Mouse (Mus musculus): ENCODE measurements around the gene Ash1l. TPM values are rescaled to one million over a fixed set of nuclear protein-coding genes. Genes with fewer than 3 reads are reported as not detected.

Gene Ash1l
- total RNA-seq, 2 experiments from 2014 or later = 70.7 to 71.7 TPM

GRCm38 (mm10) chr3:89089882-89090591 is 139.6 kb downstream of the Ash1l start:
- ATAC-seq (replicated peaks; ENCODE audit: low FRiP score, poor library complexity, severe bottlenecking) = peak; percentile 93

GRCm38 (mm10) chr3:89090694-89091655 is 140.6 kb downstream of the Ash1l start:
- peak; percentile 56 for ATAC-seq (replicated peaks; ENCODE audit: low FRiP score, poor library complexity, severe bottlenecking)

GRCm38 (mm10) chr3:89091811-89092508 is 141.5 kb downstream of the Ash1l start:
- no peak for ATAC-seq (replicated peaks; ENCODE audit: low FRiP score, poor library complexity, severe bottlenecking)

- ATAC-seq (replicated peaks; ENCODE audit: low FRiP score, poor library complexity, severe bottlenecking) = no peak
Measured at GRCm38 (mm10) chr3:89092509-89093090, 142.2 kb downstream of the Ash1l start.

- no peak for ATAC-seq (replicated peaks; ENCODE audit: low FRiP score, poor library complexity, severe bottlenecking)
Measured at GRCm38 (mm10) chr3:89093175-89093574, 142.8 kb downstream of the Ash1l start, which contains the start of gene Rusc1. TSS of gene Rusc1 (minus strand) at chr3:89093311.

GRCm38 (mm10) chr3:89094021-89094420 is 143.6 kb downstream of the Ash1l start:
- no peak for ATAC-seq (replicated peaks; ENCODE audit: low FRiP score, poor library complexity, severe bottlenecking)

GRCm38 (mm10) chr3:89100811-89101210 is 150.4 kb downstream of the Ash1l start, which contains the start of gene Gm43738:
TSS of gene Gm43738 (minus strand) at chr3:89101099.
- ATAC-seq (replicated peaks; ENCODE audit: low FRiP score, poor library complexity, severe bottlenecking) = no peak

GRCm38 (mm10) chr3:89101459-89101811 is 151.0 kb downstream of the Ash1l start:
- ATAC-seq (replicated peaks; ENCODE audit: low FRiP score, poor library complexity, severe bottlenecking) = peak; percentile 58

GRCm38 (mm10) chr3:89101812-89102494 is 151.5 kb downstream of the Ash1l start, which contains the start of gene Fdps:
TSS of gene Fdps (minus strand) at chr3:89101959.
- peak; percentile 98 for ATAC-seq (replicated peaks; ENCODE audit: low FRiP score, poor library complexity, severe bottlenecking)

- ATAC-seq (replicated peaks; ENCODE audit: low FRiP score, poor library complexity, severe bottlenecking) = no peak
Measured at GRCm38 (mm10) chr3:89102495-89103290, 152.3 kb downstream of the Ash1l start.

GRCm38 (mm10) chr3:89103291-89103595 is 152.8 kb downstream of the Ash1l start:
- no peak for ATAC-seq (replicated peaks; ENCODE audit: low FRiP score, poor library complexity, severe bottlenecking)

GRCm38 (mm10) chr3:89106881-89107280 is 156.5 kb downstream of the Ash1l start:
- ATAC-seq (replicated peaks; ENCODE audit: low FRiP score, poor library complexity, severe bottlenecking) = no peak

GRCm38 (mm10) chr3:89107545-89107944 is 157.1 kb downstream of the Ash1l start:
- ATAC-seq (replicated peaks; ENCODE audit: low FRiP score, poor library complexity, severe bottlenecking) = no peak

- no peak for ATAC-seq (replicated peaks; ENCODE audit: low FRiP score, poor library complexity, severe bottlenecking)
Measured at GRCm38 (mm10) chr3:89108146-89108545, 157.7 kb downstream of the Ash1l start.

GRCm38 (mm10) chr3:89113058-89113457 is 162.6 kb downstream of the Ash1l start:
- ATAC-seq (replicated peaks; ENCODE audit: low FRiP score, poor library complexity, severe bottlenecking) = no peak

GRCm38 (mm10) chr3:89115522-89115921 is 165.1 kb downstream of the Ash1l start:
- ATAC-seq (replicated peaks; ENCODE audit: low FRiP score, poor library complexity, severe bottlenecking) = peak; percentile 85

- no peak for ATAC-seq (replicated peaks; ENCODE audit: low FRiP score, poor library complexity, severe bottlenecking)
Measured at GRCm38 (mm10) chr3:89123313-89123712, 172.9 kb downstream of the Ash1l start.

GRCm38 (mm10) chr3:89124241-89124640 is 173.8 kb downstream of the Ash1l start:
- no peak for ATAC-seq (replicated peaks; ENCODE audit: low FRiP score, poor library complexity, severe bottlenecking)

- ATAC-seq (replicated peaks; ENCODE audit: low FRiP score, poor library complexity, severe bottlenecking) = no peak
Measured at GRCm38 (mm10) chr3:89125981-89126380, 175.6 kb downstream of the Ash1l start.

Measured in erythroid progenitor cell, adult 5-6 weeks (primary cell).